Mouse (Mus musculus) forebrain, embryonic 16.5 days (tissue): ENCODE measurements around the gene 1700013G24Rik. TPM values are rescaled to one million over a fixed set of nuclear protein-coding genes. Genes with fewer than 3 reads are reported as not detected.

Experiments
- ATAC-seq: fragments of 200-750 bp; cut with Nextera tagmentation; 2 replicates; pipeline ENCODE4 v1.8.0; 2017; ENCODE audit warnings: mild to moderate bottlenecking, moderate library complexity
- H3K27ac ChIP-seq: fragments of 300-500 bp; sonication (generic); 2 replicates; pipeline ENCODE4 v1.5.1; 2014; ENCODE audit warnings: low read length, control low read depth
- H3K27me3 ChIP-seq: fragments of 300-500 bp; sonication (generic); replicated peaks from 2 replicates; pipeline ENCODE4 v1.6.1; 2014; ENCODE audit warnings: low read length; ENCODE audit not compliant: control insufficient read depth, insufficient read depth
- H3K36me3 ChIP-seq: fragments of 300-500 bp; sonication (generic); 2 replicates; pipeline ENCODE4 v1.6.1; 2014; ENCODE audit not compliant: control insufficient read depth, insufficient read depth
- H3K4me1 ChIP-seq: fragments of 300-500 bp; sonication (generic); replicated peaks from 2 replicates; pipeline ENCODE4 v1.6.1; 2014; ENCODE audit warnings: low read length; ENCODE audit not compliant: control insufficient read depth, insufficient read depth
- H3K4me2 ChIP-seq: fragments of 300-500 bp; sonication (generic); 2 replicates; pipeline ENCODE4 v1.6.1; 2014; ENCODE audit warnings: mild to moderate bottlenecking, low read length, control low read depth
- H3K4me3 ChIP-seq: fragments of 300-500 bp; sonication (generic); replicated peaks from 2 replicates; pipeline ENCODE4 v1.5.1; 2014; ENCODE audit warnings: mild to moderate bottlenecking, low read length, control low read depth
- H3K9ac ChIP-seq: fragments of 300-500 bp; sonication (generic); replicated peaks from 2 replicates; pipeline ENCODE4 v1.6.1; 2014; ENCODE audit warnings: low read depth, low read length, control low read depth
- H3K9me3 ChIP-seq: fragments of 300-500 bp; sonication (generic); 2 replicates; pipeline ENCODE4 v1.6.1; 2016; ENCODE audit warnings: low read length; ENCODE audit not compliant: control insufficient read depth
- WGBS: fragments of 180-500 bp; shearing (Covaris S2); extraction: QIAGEN DNeasy Blood & Tissue Kit; methylation state at CpG from one replicate; pipeline ENCODE4 v1.1.7; 2014; 5-methylcytosine and 5-hydroxymethylcytosine counted together
- polyA plus RNA-seq: library from polyadenylated mRNA; unstranded; fragments of >200 nt; fragmentation: Nextera tagmentation; extraction: Ambion mirVana; gene quantifications from 2 replicates; pipeline ENCODE4 v1.2.1, GENCODE M21; 2015

The 1700013G24Rik gene
- polyA plus RNA-seq, 1 experiment from 2014 or later = not detected

GRCm38 (mm10) chr4:137449715-137450114 lies 3.4 kb upstream of the 1700013G24Rik start:
- Histone ChIP-seq H3K27me3 (no peaks in the 10 kb centered on the region), H3K4me3 (no peak overlapping the region), H3K27ac (no peak overlapping the region), H3K36me3 (no peaks in the 10 kb centered on the region), H3K9ac (no peak overlapping the region), H3K4me1 (peaks cover 10% of the 10 kb centered on the region), H3K4me2 (no peak overlapping the region), H3K9me3 (no peaks in the 10 kb centered on the region)
- ATAC-seq = no peak
- 83% methylated on average over 10 of the region's 10 CpGs for WGBS

- Histone ChIP-seq H3K9ac (no peak overlapping the region), H3K4me3 (no peak overlapping the region), H3K27me3 (no peaks in the 10 kb centered on the region), H3K9me3 (no peaks in the 10 kb centered on the region), H3K36me3 (no peaks in the 10 kb centered on the region), H3K4me1 (peaks cover 10% of the 10 kb centered on the region), H3K27ac (no peak overlapping the region), H3K4me2 (no peak overlapping the region)
- 94% methylated on average over 5 of the region's 6 CpGs for WGBS
- ATAC-seq = no peak
These were observed 894 bp upstream of the 1700013G24Rik start for GRCm38 (mm10) chr4:137452190-137452589.

- Histone ChIP-seq H3K36me3 (no peaks in the 10 kb centered on the region), H3K27me3 (no peaks in the 10 kb centered on the region), H3K9me3 (no peaks in the 10 kb centered on the region), H3K4me3 (no peak overlapping the region), H3K4me2 (no peak overlapping the region), H3K9ac (no peak overlapping the region), H3K27ac (no peak overlapping the region), H3K4me1 (no peaks in the 10 kb centered on the region)
- 90% methylated on average over 14 of the region's 14 CpGs for WGBS
- no peak for ATAC-seq
These were observed 1.5 kb downstream of the 1700013G24Rik start for GRCm38 (mm10) chr4:137454582-137454981.

GRCm38 (mm10) chr4:137456581-137456980 lies 3.5 kb downstream of the 1700013G24Rik start:
- 86% methylated on average over 12 of the region's 12 CpGs for WGBS
- no peaks in the 10 kb centered on the region for H3K9me3 ChIP-seq
- ATAC-seq = no peak

GRCm38 (mm10) chr4:137457292-137457691 lies 4.2 kb downstream of the 1700013G24Rik start:
- H3K9ac ChIP-seq = no peak overlapping the region
- no peak for ATAC-seq
- no peaks in the 10 kb centered on the region for H3K4me1 ChIP-seq
- no peaks in the 10 kb centered on the region for H3K27me3 ChIP-seq
- H3K4me2 ChIP-seq = no peak overlapping the region
- H3K9me3 ChIP-seq = no peaks in the 10 kb centered on the region
- H3K4me3 ChIP-seq = no peak overlapping the region
- 79% methylated on average over 4 of the region's 4 CpGs for WGBS
- no peak overlapping the region for H3K27ac ChIP-seq
- no peaks in the 10 kb centered on the region for H3K36me3 ChIP-seq

More at GRCm38 (mm10) chr4:137456581-137456980, 3.5 kb downstream of the 1700013G24Rik start:
- Histone ChIP-seq H3K27ac (no peak overlapping the region), H3K27me3 (no peaks in the 10 kb centered on the region), H3K4me1 (no peaks in the 10 kb centered on the region), H3K36me3 (no peaks in the 10 kb centered on the region), H3K4me2 (no peak overlapping the region), H3K4me3 (no peak overlapping the region), H3K9ac (no peak overlapping the region)

- no peaks in the 10 kb centered on the region for H3K27me3 ChIP-seq
- WGBS = 87% methylated on average over 9 of the region's 9 CpGs
- no peaks in the 10 kb centered on the region for H3K9me3 ChIP-seq
- no peak for ATAC-seq
- no peaks in the 10 kb centered on the region for H3K36me3 ChIP-seq
- no peak overlapping the region for H3K4me2 ChIP-seq
- H3K4me3 ChIP-seq = no peak overlapping the region
- H3K9ac ChIP-seq = no peak overlapping the region
- no peak overlapping the region for H3K27ac ChIP-seq
- H3K4me1 ChIP-seq = no peaks in the 10 kb centered on the region
These were observed 5.2 kb downstream of the 1700013G24Rik start for GRCm38 (mm10) chr4:137458310-137458709.

GRCm38 (mm10) chr4:137458861-137459260 lies 5.8 kb downstream of the 1700013G24Rik start:
- ATAC-seq = no peak

GRCm38 (mm10) chr4:137460676-137461075 lies 7.6 kb downstream of the 1700013G24Rik start:
- Histone ChIP-seq H3K4me2 (no peak overlapping the region), H3K4me3 (no peak overlapping the region), H3K4me1 (no peaks in the 10 kb centered on the region), H3K27me3 (no peaks in the 10 kb centered on the region), H3K27ac (no peak overlapping the region), H3K36me3 (no peaks in the 10 kb centered on the region), H3K9ac (no peak overlapping the region), H3K9me3 (no peaks in the 10 kb centered on the region)
- 58% methylated on average over 14 of the region's 14 CpGs for WGBS
- no peak for ATAC-seq

More at GRCm38 (mm10) chr4:137458861-137459260, 5.8 kb downstream of the 1700013G24Rik start:
- Histone ChIP-seq H3K36me3 (no peaks in the 10 kb centered on the region), H3K27ac (no peak overlapping the region), H3K4me1 (no peaks in the 10 kb centered on the region), H3K9me3 (no peaks in the 10 kb centered on the region), H3K4me3 (no peak overlapping the region), H3K4me2 (no peak overlapping the region), H3K27me3 (no peaks in the 10 kb centered on the region), H3K9ac (no peak overlapping the region)
- 82% methylated on average over 5 of the region's 5 CpGs for WGBS

- WGBS = 82% methylated on average over 4 of the region's 4 CpGs
- H3K9me3 ChIP-seq = no peaks in the 10 kb centered on the region
These were observed 8.1 kb downstream of the 1700013G24Rik start for GRCm38 (mm10) chr4:137461217-137461616.

More at GRCm38 (mm10) chr4:137461217-137461616, 8.1 kb downstream of the 1700013G24Rik start:
- Histone ChIP-seq H3K27me3 (no peaks in the 10 kb centered on the region), H3K4me2 (no peak overlapping the region), H3K4me3 (no peak overlapping the region), H3K27ac (no peak overlapping the region), H3K9ac (no peak overlapping the region), H3K36me3 (no peaks in the 10 kb centered on the region), H3K4me1 (no peaks in the 10 kb centered on the region)
- ATAC-seq = no peak
